Mouse (Mus musculus): ENCODE data around the gene Serpina3m. TPM values are rescaled to one million over a fixed set of nuclear protein-coding genes. Genes with fewer than 3 reads are reported as not detected.

The Serpina3m gene
- polyA plus RNA-seq, 1 experiment from 2014 or later, result 0.14 TPM

DNA sequence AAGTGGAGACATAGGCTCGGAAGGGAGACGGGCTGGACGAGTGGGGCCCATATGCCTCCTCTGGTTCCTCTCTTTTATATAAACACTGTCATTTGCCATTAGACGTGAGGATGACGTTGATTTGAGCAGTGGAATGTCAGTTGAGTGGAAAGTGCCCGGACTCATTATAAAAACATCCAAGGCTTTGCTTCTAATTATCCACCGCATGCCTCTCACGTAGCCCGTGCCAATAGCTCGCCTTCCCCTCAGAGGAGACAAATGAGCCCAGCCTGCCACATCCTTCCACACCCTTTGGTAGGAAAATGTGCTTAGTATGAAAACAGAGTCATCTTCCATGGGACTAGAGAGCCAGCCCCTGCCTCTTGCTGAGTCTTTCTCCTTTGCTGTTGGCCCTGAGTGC is 93.1 kb downstream of the Serpina3m start:
- Histone ChIP-seq H3K36me3 (ENCODE audit: control insufficient read depth, insufficient read depth) (no peaks in the 10 kb centered on the region), H3K4me2 (ENCODE audit: low read depth, low read length) (no peak overlapping the region), H3K9me3 (replicated peaks; ENCODE audit: control insufficient read depth, low read length) (no peaks in the 10 kb centered on the region), H3K27me3 (ENCODE audit: control insufficient read depth, insufficient read depth, low read depth, low read length) (no peaks in the 10 kb centered on the region), H3K4me3 (ENCODE audit: low read depth, low read length) (no peak overlapping the region), H3K27ac (ENCODE audit: low read length) (no peak overlapping the region), H3K9ac (ENCODE audit: low read depth, low read length) (no peak overlapping the region), H3K4me1 (ENCODE audit: control insufficient read depth, low read depth, low read length) (no peaks in the 10 kb centered on the region)
- no peak for ATAC-seq (ENCODE audit: low read depth)
- WGBS (ENCODE audit: insufficient replicate concordance), result 65% methylated on average over 10 of the region's 10 CpGs

DNA sequence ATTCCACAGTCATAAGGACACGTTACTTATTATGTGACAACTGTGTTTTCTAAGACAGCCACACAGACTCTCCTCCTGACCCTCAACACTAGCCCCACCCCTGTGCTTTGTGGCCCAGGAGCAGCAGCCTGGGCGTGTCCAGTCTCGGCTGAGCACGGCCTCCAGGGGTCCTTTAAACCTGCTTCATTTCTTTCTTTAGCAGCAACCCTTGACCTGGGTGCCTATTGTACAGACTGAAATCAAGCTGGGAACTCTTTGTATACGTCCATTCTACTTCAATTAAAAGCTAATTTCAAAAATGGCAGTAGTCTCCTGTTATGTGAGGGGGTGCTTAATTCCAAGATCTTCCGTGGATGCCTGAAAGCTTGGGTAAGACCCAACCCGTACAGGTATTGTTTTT is 94.9 kb downstream of the Serpina3m start:
- Histone ChIP-seq H3K4me3 (ENCODE audit: low read depth, low read length) (no peak overlapping the region), H3K27me3 (ENCODE audit: control insufficient read depth, insufficient read depth, low read depth, low read length) (no peaks in the 10 kb centered on the region), H3K27ac (ENCODE audit: low read length) (no peak overlapping the region), H3K36me3 (ENCODE audit: control insufficient read depth, insufficient read depth) (no peaks in the 10 kb centered on the region), H3K4me1 (ENCODE audit: control insufficient read depth, low read depth, low read length) (no peaks in the 10 kb centered on the region), H3K9me3 (replicated peaks; ENCODE audit: control insufficient read depth, low read length) (no peaks in the 10 kb centered on the region), H3K9ac (ENCODE audit: low read depth, low read length) (no peak overlapping the region), H3K4me2 (ENCODE audit: low read depth, low read length) (no peak overlapping the region)
- 46% methylated on average over 7 of the region's 7 CpGs for WGBS (ENCODE audit: insufficient replicate concordance)
- ATAC-seq (ENCODE audit: low read depth), result no peak

DNA sequence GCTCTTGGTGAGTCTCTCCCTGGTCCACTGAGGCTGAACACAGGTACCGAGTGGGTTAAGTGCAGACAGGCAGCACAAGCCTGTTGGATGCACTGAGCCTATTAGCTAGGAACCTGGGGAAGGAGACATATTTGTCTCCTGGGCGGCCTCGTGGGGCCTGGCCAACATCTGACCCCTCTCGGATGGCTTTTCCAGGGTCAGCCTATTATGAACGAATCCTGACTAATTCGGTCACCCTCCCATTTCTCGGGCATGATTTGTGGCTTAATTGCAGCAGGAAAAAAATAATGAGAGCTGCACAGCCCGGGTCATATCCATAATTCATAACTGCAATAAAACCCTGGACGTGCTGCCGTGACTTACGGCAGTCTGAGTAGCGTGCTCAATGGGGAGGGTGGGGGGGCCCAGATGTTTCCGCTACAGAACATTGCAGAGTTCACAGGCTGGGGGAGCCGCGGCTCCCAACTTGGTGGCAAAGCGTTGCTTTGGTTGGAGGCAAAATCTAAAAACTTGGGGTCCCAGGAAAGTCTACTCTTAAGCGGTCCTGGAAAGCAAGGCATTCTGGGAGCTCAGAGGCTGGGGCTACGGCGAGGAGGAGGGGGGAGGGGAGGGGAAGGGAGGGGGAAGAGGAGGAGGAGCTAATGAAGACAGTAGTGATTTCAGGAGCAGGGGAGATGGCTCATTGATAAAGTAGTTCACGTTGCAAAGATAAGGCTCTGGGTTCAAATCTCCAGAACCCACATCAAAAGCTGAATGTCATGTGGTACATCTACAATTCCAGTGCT is 95.9 kb downstream of the Serpina3m start:
- H3K4me1 ChIP-seq (ENCODE audit: control insufficient read depth, low read depth, low read length), result no peaks in the 10 kb centered on the region
- no peak overlapping the region for H3K9ac ChIP-seq (ENCODE audit: low read depth, low read length)
- no peak overlapping the region for H3K4me2 ChIP-seq (ENCODE audit: low read depth, low read length)
- WGBS (ENCODE audit: insufficient replicate concordance), result 69% methylated on average over 20 of the region's 20 CpGs
- no peak overlapping the region for H3K27ac ChIP-seq (ENCODE audit: low read length)
- no peaks in the 10 kb centered on the region for H3K9me3 ChIP-seq (replicated peaks; ENCODE audit: control insufficient read depth, low read length)
- no peaks in the 10 kb centered on the region for H3K36me3 ChIP-seq (ENCODE audit: control insufficient read depth, insufficient read depth)
- H3K27me3 ChIP-seq (ENCODE audit: control insufficient read depth, insufficient read depth, low read depth, low read length), result no peaks in the 10 kb centered on the region
- no peak for ATAC-seq (ENCODE audit: low read depth)
- H3K4me3 ChIP-seq (ENCODE audit: low read depth, low read length), result no peak overlapping the region

DNA sequence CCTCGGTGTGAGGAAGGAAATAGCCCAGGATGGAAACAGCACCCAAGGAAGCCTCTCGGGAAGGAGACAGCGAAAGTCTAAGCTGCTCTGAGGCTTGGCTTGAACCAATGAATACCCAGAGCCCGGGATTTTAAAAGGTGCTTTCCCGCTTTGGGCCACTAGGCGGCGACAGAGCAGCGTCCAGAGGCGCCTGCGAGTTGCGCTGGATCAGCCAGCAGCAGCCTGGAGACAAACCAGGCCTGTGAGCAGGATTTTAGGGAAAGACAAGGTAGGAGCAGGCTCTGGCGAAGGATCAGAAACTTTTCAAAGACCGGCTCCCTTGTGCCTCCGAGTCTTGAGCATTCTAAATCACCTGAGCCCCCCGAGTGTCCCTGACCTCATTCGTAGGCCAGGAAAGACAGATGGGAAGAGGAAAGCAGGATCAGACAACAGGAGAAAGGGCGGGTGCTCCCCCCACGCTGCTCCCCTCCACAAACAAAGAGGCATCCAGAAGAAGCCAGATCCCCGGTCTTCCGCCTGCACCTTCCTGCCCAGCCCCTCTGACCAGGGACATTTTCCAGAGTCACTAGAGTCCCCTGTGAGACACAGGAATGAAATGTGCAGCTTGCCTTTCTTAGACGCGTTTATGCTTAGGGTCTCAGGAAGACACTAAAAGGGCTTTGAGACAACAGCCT is 101.9 kb downstream of the Serpina3m start:
- Histone ChIP-seq H3K9ac (ENCODE audit: low read depth, low read length) (no peak overlapping the region), H3K4me3 (ENCODE audit: low read depth, low read length) (no peak overlapping the region), H3K9me3 (replicated peaks; ENCODE audit: control insufficient read depth, low read length) (no peaks in the 10 kb centered on the region), H3K36me3 (ENCODE audit: control insufficient read depth, insufficient read depth) (no peaks in the 10 kb centered on the region), H3K27me3 (ENCODE audit: control insufficient read depth, insufficient read depth, low read depth, low read length) (no peaks in the 10 kb centered on the region), H3K27ac (ENCODE audit: low read length) (no peak overlapping the region), H3K4me1 (ENCODE audit: control insufficient read depth, low read depth, low read length) (no peaks in the 10 kb centered on the region), H3K4me2 (ENCODE audit: low read depth, low read length) (no peak overlapping the region)
- 11% methylated on average over 22 of the region's 22 CpGs for WGBS (ENCODE audit: insufficient replicate concordance)
- no peak for ATAC-seq (ENCODE audit: low read depth)

DNA sequence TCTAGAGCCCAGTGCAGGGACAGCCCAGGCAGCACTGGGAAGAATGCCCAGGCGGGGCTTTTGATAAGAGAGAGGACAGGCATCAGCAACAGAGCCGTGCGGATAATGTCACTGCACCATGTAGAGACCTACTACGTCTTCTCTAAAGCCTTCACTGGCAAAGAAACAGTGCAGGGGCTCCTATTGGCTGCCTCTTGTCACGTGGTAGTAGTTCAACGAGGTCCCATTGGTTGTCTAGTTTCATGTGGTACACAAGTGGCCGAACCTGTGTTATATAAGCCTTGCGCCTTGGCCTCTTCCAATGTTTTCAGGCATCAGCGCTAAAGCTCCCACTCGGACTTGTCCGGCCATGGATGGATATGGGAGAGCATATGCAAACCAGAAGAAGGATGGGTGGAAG is 105.4 kb downstream of the Serpina3m start:
- Histone ChIP-seq H3K4me2 (ENCODE audit: low read depth, low read length) (no peak overlapping the region), H3K9me3 (replicated peaks; ENCODE audit: control insufficient read depth, low read length) (no peaks in the 10 kb centered on the region), H3K4me3 (ENCODE audit: low read depth, low read length) (no peak overlapping the region), H3K9ac (ENCODE audit: low read depth, low read length) (no peak overlapping the region), H3K27ac (ENCODE audit: low read length) (no peak overlapping the region), H3K27me3 (ENCODE audit: control insufficient read depth, insufficient read depth, low read depth, low read length) (no peaks in the 10 kb centered on the region), H3K36me3 (ENCODE audit: control insufficient read depth, insufficient read depth) (no peaks in the 10 kb centered on the region), H3K4me1 (ENCODE audit: control insufficient read depth, low read depth, low read length) (no peaks in the 10 kb centered on the region)
- ATAC-seq (ENCODE audit: low read depth), result no peak
- WGBS (ENCODE audit: insufficient replicate concordance), result 64% methylated on average over 11 of the region's 11 CpGs

Other genes starting within 250 kb of the Serpina3m start
- 0.09 and 0.13 TPM in 2 replicates for gene Serpina5, start 237.4 kb upstream of the Serpina3m start, polyA plus RNA-seq (2015; fragmentation: Nextera tagmentation; extraction: Ambion mirVana)
- gene Serpina3a, start 225.8 kb upstream of the Serpina3m start, polyA plus RNA-seq (2015; fragmentation: Nextera tagmentation; extraction: Ambion mirVana), result not detected in 2 replicates
- gene Serpina3b, start 210.5 kb upstream of the Serpina3m start, polyA plus RNA-seq (2015; fragmentation: Nextera tagmentation; extraction: Ambion mirVana), result 0.17 and 0.23 TPM in 2 replicates
- 0.04 TPM in 1 of 2 replicates, not detected in the other for gene Serpina3c, start 184.6 kb upstream of the Serpina3m start, polyA plus RNA-seq (2015; fragmentation: Nextera tagmentation; extraction: Ambion mirVana)
- gene Serpina3f, start 123.9 kb upstream of the Serpina3m start, polyA plus RNA-seq (2015; fragmentation: Nextera tagmentation; extraction: Ambion mirVana), result 0.27 and 0.28 TPM in 2 replicates
- gene Serpina3g, start 102.2 kb upstream of the Serpina3m start, polyA plus RNA-seq (2015; fragmentation: Nextera tagmentation; extraction: Ambion mirVana), result 1.9 and 2.7 TPM in 2 replicates
- gene Serpina3i, start 75.4 kb upstream of the Serpina3m start, polyA plus RNA-seq (2015; fragmentation: Nextera tagmentation; extraction: Ambion mirVana), result 0.16 and 0.35 TPM in 2 replicates
- not detected in 2 replicates for gene Serpina3j, start 23.9 kb upstream of the Serpina3m start, polyA plus RNA-seq (2015; fragmentation: Nextera tagmentation; extraction: Ambion mirVana)
- not detected in 2 replicates for gene Serpina3k, start within 50 bp of the Serpina3m start, polyA plus RNA-seq (2015; fragmentation: Nextera tagmentation; extraction: Ambion mirVana)
- gene Serpina3n, start 68.2 kb downstream of the Serpina3m start, polyA plus RNA-seq (2015; fragmentation: Nextera tagmentation; extraction: Ambion mirVana), result 4.0 and 4.1 TPM in 2 replicates
- not detected in 2 replicates for gene Gsc, start 134.8 kb downstream of the Serpina3m start, polyA plus RNA-seq (2015; fragmentation: Nextera tagmentation; extraction: Ambion mirVana)